Mouse (Mus musculus) brain, embryonic 14.5 days (tissue): ENCODE measurements around the gene Spred2.

Source experiments
- CTCF ChIP-seq: fragments of 200-500 bp; IDR thresholded peaks from 2 replicates; pipeline ENCODE4 v1.5.1; 2012; ENCODE audit warnings: inconsistent platforms, mild to moderate bottlenecking, moderate library complexity, borderline replicate concordance; ENCODE audit not compliant: insufficient read depth, insufficient read length; ENCODE audit errors: extremely low read depth
- POLR2A ChIP-seq: fragments of 200-500 bp; IDR thresholded peaks from 2 replicates; pipeline ENCODE4 v1.6.1; 2012; ENCODE audit warnings: mild to moderate bottlenecking, inconsistent platforms, borderline replicate concordance; ENCODE audit not compliant: poor library complexity, insufficient read depth, insufficient read length, severe bottlenecking; ENCODE audit errors: extremely low read depth

- TF ChIP-seq CTCF (no peak), POLR2A (no peak)
These were observed 103.5 kb downstream of the Spred2 start for GRCm38 (mm10) chr11:20027719-20028118.
